Mouse (Mus musculus): Measurements from ENCODE around the gene P2rx3. TPM values are rescaled to one million over a fixed set of nuclear protein-coding genes. Genes with fewer than 3 reads are reported as not detected.

Gene P2rx3
- total RNA-seq, 2 experiments from 2014 or later = 0.26 to 0.42 TPM

DNA sequence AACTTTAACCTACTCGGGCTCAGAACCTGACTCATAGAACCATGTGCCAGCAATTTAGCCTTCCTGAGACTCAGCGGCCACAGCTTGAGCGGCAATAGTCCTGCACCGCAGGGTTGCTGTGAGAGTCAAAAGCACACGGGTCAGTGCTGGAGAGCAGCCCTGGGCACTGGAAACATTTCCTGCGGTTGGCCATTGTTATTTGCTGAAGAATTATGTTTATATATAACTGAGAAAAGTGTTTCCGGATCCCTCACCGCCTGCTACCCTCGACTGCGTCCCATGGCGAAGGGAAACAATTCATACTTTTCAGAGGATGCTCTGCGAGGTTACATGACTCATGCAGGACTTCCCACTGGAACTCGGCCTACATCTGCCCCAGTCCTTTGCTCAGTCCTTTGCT is 35.8 kb downstream of the P2rx3 start:
- no peak for DNase-seq (ENCODE audit: low spot score)
- intact Hi-C loops (cut with DNase I) = no loop called here

DNA sequence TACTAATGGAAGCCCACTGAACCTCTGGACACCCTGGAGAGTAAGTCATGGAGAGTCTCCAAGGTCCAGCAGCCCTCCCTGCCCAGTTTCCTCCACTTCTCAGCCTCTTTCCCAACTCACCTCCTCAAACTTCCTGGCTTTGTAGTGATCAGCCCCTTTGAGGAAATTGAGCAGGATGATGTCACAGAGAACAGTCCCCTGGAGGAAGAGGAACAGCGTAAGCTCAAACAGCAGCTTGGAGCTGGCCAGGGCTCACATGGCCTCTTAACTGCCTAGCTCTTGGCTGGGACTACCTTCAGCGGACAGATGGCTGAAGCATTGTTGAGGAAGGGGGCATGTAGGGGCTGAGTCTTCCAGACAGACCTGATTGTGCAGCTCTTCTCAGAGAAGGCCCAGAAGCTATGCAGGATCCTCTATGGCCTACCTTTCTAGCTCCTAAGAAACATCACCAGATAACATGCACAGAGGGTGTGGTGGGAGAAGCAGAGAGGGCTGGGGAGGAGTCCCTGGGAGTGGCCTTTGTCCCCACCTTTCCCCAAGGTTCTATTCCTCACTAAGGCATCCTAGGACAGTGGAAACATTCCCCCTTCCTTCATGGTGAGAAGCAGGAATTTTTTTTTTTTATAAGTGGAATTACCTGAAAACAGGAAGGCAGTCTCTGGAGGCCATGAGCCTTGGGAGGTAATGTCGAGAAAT is 37.6 kb downstream of the P2rx3 start:
- intact Hi-C loops (cut with DNase I) = no loop called here
- no peak for DNase-seq (ENCODE audit: low spot score)

GRCm38 (mm10) chr2:84996376-84996775 is 40.9 kb downstream of the P2rx3 start:
- intact Hi-C loops (cut with DNase I) = no loop called here
- no peak for DNase-seq (ENCODE audit: low spot score)

- intact Hi-C loops (cut with DNase I) = no loop called here
- no peak for DNase-seq (ENCODE audit: low spot score)
Observed at GRCm38 (mm10) chr2:84987930-84988329, 49.3 kb downstream of the P2rx3 start, which contains the start of gene Prg3. Prg3 (plus strand) TSS chr2:84988215.

DNA sequence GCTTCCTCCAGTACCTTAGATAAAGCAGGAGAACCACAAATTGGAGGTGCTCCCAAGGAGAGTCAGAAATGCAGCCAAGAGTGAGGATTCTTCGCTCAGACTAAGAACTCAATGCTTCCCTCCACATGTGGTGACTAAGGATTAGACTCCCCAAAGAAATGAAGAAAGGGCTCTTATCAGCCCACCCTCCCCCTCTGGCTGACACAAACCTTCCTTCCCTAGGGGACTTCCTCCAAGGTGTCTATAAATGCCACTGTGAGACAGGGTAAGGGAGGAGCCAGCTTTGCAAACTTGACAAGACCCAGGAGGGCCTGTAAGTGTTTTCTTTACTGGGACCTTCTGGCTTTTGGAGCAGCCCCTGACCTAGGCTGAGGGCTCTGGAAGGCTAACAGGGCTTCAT is 57.1 kb downstream of the P2rx3 start, which contains the start of gene Prg2:
Gene Prg2, plus strand, starts transcription at position 274 of the 400 bp plus-strand sequence.
- no peak for DNase-seq (ENCODE audit: low spot score)
- intact Hi-C loops (cut with DNase I) = no loop called here

DNA sequence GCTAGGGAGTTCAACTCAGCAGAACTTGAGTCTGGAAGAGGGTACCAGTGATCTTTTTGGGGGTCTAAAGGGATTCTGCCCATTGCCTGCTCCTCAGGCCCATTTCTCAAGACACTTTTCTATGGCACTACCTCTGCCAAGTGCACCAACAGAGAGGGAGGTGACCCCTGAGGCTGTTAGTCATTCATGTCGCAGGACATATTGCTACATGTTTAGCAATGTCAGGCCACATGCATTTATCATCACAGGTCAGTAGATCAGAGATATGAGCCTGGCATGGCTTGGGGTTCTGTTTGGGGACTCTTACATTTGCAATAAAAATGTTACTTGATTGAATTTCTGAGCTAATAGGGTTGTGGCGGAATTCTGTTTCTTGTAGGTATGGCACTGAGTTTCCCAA is 61.7 kb downstream of the P2rx3 start:
- DNase-seq (ENCODE audit: low spot score) = no peak
- intact Hi-C loops (cut with DNase I) = no loop called here

DNA sequence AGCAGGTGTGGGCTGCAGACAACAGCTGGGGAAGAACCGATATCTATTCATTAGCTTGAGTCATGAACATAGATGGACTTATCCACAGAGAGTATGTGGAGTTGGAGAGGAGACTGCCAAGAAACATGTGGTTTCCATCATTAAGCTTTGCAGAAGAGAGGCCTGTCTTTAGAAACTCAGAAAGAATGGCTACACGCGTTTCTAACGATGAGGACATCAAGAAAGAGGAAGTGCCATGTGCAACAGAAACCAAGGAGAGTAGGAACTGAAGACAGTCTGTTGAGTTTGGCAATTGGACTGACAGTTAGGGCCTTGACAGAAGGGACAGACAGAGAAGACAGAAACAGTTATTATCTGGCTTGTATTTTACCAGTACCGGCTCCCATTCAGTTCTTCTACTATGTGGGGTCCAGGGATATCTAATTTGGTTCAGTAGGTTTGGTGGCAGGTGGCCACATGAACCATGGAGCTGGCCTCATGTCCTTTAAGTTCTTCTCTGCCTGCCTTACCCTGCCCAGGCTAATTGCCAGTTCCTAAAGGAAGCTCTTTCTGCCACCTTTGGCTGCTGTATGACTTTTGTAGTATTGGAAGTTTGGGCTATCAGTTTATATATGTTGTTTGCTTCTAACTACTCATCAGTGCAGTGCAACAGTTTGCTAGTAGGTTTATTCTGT is 69.8 kb downstream of the P2rx3 start:
- intact Hi-C loops (cut with DNase I) = no loop called here
- DNase-seq (ENCODE audit: low spot score) = no peak

DNA sequence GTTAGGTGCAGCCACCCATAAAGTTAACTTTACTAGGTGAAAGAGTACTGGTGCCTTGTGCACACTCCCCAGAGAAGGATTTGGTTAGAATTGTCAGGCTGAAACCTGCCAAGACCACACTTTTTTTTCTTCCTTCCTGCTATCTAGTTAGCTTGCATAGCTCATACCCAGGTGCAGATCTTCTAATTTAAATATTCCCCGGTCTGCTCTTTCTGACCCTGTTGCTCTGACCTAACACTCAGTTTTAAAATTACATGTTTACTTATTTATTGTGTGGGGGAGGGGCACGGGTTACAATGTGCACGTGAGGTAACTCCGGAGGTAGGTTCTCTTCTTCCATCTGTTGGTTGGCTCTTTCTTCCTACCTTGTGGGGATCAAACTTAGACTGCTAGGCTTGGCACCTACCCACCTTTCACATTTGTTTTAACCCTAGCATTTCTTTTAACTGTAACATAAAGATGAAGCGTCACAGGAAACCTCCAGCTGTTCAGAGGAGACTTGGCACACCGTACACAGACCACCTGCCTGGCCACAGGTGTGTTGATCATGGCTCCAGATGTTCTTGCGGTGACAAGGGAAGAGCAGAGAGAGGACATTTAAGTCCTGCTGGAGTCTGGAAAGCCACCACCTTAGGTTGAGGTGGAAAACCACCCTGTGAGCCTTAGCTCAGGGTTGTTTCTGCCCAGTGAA is 73.0 kb downstream of the P2rx3 start:
- intact Hi-C loops (cut with DNase I) = no loop called here
- DNase-seq (ENCODE audit: low spot score) = no peak

DNA sequence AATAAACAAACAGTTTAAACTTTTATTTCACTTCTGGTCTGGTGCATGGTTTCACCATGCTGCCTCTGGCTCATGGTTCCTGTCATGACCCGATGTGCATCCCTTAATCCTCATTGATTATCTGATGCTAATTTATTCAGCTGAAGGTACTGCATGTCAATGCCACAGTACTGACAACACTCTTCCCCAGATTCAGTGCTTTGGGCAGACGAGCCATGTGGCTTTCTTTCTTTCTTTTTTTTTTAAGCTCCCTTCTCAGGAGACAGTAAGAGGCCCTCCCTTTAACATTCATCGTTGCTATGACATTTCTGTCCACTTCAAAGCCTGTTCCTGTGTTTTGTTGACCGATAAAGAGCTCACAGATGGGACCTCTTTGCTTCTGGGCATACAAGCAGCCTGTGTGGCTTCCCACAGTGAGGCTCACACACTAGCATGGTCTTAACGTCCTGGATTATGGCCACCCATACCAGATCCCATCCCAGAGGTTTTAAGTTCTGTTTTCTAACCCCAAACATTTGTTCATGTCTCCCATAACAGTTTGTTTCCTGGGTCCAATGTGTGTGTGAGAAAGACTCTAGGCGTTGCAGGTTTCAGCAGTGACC is 74.3 kb downstream of the P2rx3 start:
- intact Hi-C loops (cut with DNase I) = no loop called here
- DNase-seq (ENCODE audit: low spot score) = no peak

- intact Hi-C loops (cut with DNase I) = no loop called here
- DNase-seq (ENCODE audit: low spot score) = no peak
Observed at GRCm38 (mm10) chr2:84961901-84962300, 75.4 kb downstream of the P2rx3 start.

DNA sequence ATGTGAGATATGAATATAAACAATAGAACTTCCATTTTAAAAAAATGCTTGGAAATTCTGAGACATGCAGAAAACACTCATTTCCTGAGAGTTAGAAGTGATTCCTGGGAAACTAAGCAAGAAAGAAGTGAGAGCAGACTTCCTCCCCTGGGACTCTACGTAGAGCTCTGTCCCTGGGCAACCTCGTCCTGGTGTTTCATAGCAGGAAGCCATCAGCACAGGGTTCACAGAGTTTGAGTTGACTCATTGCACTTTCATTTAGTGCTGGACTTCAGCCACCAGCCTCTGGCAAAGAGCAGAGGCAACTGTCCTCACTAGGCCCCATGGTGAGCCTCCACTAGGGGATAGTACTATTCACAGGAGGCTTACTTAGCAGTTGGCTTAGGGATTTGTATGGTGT is 76.0 kb downstream of the P2rx3 start:
- intact Hi-C loops (cut with DNase I) = no loop called here
- peak; percentile 70 for DNase-seq (ENCODE audit: low spot score)

DNA sequence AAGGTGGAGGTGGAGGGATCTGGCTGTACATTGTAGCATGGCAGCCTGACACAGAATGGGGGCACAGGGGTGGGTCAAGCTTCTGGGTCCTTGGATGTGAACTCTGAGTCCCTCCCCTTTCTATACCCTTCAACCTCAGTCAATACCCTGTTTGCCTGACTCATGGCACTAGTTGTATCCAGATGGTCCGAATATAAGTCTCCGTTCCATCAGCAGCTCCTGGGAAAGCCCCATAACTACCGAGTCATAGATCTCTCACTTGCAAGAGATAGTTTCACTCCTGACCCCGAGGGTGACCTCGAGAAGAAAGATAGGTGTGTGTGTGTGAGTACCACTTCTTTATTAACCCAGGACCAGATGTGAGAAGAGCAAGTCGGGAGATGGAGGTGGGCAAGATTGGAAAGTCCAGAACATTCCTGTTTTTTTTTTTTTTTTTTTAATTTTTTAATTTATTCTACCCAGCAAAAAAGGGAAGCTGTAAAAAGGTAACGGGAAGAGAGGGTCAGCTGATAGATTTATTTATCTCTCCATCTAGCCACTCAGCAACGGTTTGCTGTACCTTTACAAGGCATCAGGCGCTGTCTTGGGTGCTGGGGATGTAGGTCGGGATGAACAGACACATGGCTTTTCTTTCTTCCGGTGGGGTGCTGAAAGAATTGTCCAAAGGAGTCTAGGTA is 78.5 kb downstream of the P2rx3 start:
- intact Hi-C loops (cut with DNase I) = loop anchor here (5.0 kb wide), 2 partner anchors 71 to 91 kb away; partner anchors contain the start of gene Rtn4rl2
- DNase-seq (ENCODE audit: low spot score) = no peak

DNA sequence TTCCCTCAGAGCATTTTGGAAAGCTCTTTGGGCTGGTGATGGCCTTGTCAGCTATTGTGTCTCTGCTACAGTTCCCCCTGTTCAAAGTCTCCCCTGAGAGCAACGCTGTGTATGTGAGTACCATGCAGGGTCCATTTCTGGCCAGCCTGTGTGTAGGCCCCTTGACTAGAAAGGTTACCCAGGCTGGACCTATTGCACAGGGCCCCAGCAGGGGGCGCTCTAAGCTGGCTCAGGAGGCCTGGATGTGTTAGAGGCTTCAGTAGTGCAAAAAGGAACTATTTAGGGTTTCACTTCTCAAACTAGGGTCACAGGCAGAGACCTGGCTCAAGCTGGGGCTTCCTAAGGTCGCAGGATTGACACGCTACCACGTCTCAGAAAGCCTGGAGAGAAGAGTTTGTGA is 81.0 kb downstream of the P2rx3 start:
- no peak for DNase-seq (ENCODE audit: low spot score)
- intact Hi-C loops (cut with DNase I) = loop anchor here (2.0 to 5.0 kb wide), 3 partner anchors 51 to 89 kb away; partner anchors contain the start of gene Rtn4rl2

DNA sequence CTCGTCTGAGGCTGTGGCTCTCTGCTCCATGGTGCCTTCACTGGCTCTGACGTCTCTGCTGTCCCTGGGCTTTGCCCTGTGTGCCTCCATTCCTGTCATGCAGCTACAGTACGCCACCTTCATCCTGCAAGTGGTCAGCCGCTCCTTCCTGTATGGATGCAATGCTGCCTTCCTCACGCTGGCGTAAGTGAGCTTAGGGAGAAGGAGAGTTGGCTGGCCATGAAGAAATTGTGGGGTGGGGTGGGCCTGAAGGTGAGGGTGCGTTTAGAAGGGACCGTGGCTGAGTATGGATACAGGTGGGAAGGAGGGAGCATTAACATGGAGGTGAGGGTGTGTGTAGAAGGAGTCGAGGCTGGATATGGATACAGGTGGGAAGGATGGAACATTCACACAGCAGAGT is 81.8 kb downstream of the P2rx3 start:
- no peak for DNase-seq (ENCODE audit: low spot score)
- intact Hi-C loops (cut with DNase I) = loop anchor here (5.0 kb wide), 2 partner anchors 68 to 88 kb away; partner anchors contain the start of gene Rtn4rl2

- intact Hi-C loops (cut with DNase I) = no loop called here
- DNase-seq (ENCODE audit: low spot score) = no peak
Observed at GRCm38 (mm10) chr2:84952693-84953092, 84.6 kb downstream of the P2rx3 start.

DNA sequence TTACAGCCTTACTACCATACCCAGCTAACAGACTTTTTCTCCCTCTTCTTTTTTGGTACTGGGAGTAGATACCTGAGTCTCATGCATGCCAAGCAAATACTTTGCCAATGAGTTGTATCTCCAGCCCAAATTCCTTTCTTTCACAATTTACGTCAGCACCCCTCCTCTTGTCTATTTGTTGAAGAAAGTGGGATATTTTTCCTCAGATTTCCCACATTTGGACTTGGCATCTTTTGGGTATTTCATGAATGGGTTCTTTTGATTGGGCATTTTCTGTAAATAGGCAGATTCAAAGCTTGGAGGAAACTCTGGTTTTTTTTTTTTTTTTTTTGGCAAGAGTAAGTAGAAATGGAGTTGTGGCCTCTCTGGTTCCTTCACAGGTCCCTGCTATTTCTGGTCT is 85.0 kb downstream of the P2rx3 start:
- no peak for DNase-seq (ENCODE audit: low spot score)
- intact Hi-C loops (cut with DNase I) = no loop called here

GRCm38 (mm10) chr2:84951027-84951426 is 86.2 kb downstream of the P2rx3 start:
- intact Hi-C loops (cut with DNase I) = no loop called here
- no peak for DNase-seq (ENCODE audit: low spot score)

- intact Hi-C loops (cut with DNase I) = no loop called here
- DNase-seq (ENCODE audit: low spot score) = no peak
Observed at GRCm38 (mm10) chr2:84948721-84949120, 88.5 kb downstream of the P2rx3 start.
